In genomic region chr7:63897655-63898054, GRCm38 (mm10) we compare ENCODE assay signal across 8 mouse cellular contexts. TPM values are rescaled to one million over a fixed set of nuclear protein-coding genes. Genes with fewer than 3 reads are reported as not detected.
DNase-seq lines count a peak whose midpoint lies in the region; ATAC-seq and TF ChIP-seq lines count a peak whose summit lies in the region.

No protein-coding gene starts in this region.

- DNase-seq in lung, postnatal 0 days (ENCODE audit: low spot score): peak; percentile 61
- no peak for DNase-seq in lung, postnatal 10 days
- DNase-seq in limb, embryonic 14.5 days (ENCODE audit: low spot score): no peak
- no peak for DNase-seq in spleen, postnatal 14 days (ENCODE audit: low spot score in 2 of 2)
- no peak for DNase-seq in embryo, embryonic 10.5 days (ENCODE audit: low spot score)

- H3K4me3 ChIP-seq in erythroblast, embryonic 14.5 days (replicated peaks): peak overlapping the region; percentile 38
- peak overlapping the region; percentile 11; the same call in 1 of the 2 replicates for H3K4me3 ChIP-seq in lung, postnatal 0 days (ENCODE audit: low read depth, low read length)
- H3K4me3 ChIP-seq in limb, embryonic 14.5 days (replicated peaks; ENCODE audit: low read length): no peak overlapping the region
- H3K4me3 ChIP-seq in small intestine, adult 2 months (ENCODE audit: low read depth, low read length): no peak overlapping the region

- H3K9ac ChIP-seq in lung, postnatal 0 days (replicated peaks; ENCODE audit: low read depth): peak overlapping the region; percentile 37
- H3K9ac ChIP-seq in limb, embryonic 14.5 days (ENCODE audit: low read depth, low read length, severe bottlenecking): no peak overlapping the region

- TF ChIP-seq CTCF in lung, postnatal 0 days (IDR thresholded peaks at IDR 0.05): no peak
- TF ChIP-seq CTCF in small intestine, adult 2 months (IDR thresholded peaks at IDR 0.05; ENCODE audit: extremely low read depth, insufficient read length, insufficient replicate concordance, low read depth, low read length): no peak

- WGBS in lung, postnatal 0 days: 23% methylated on average over 3 of the region's 3 CpGs
- 45% methylated on average over 3 of the region's 3 CpGs for WGBS in limb, embryonic 14.5 days
- 17% methylated on average over 3 of the region's 3 CpGs for WGBS in small intestine, adult 2 months

- H3K27me3 ChIP-seq in erythroblast, embryonic 14.5 days (ENCODE audit: control insufficient read depth): peaks cover 28% of the 10 kb centered on the region
- no peaks in the 10 kb centered on the region for H3K27me3 ChIP-seq in lung, postnatal 0 days (replicated peaks; ENCODE audit: insufficient read depth, low read length)
- H3K27me3 ChIP-seq in limb, embryonic 14.5 days (ENCODE audit: control insufficient read depth, insufficient read depth, low read length): no peaks in the 10 kb centered on the region
- H3K27me3 ChIP-seq in small intestine, adult 2 months (ENCODE audit: control insufficient read depth, insufficient read depth, low read length): no peaks in the 10 kb centered on the region

- H3K27ac ChIP-seq in lung, postnatal 0 days (ENCODE audit: low read length): peak overlapping the region; percentile 97
- H3K27ac ChIP-seq in limb, embryonic 14.5 days (replicated peaks; ENCODE audit: low read depth, low read length): no peak overlapping the region
- peak overlapping the region; percentile 99 for H3K27ac ChIP-seq in small intestine, adult 2 months (ENCODE audit: insufficient read depth, low read depth, low read length)

- no peak for TF ChIP-seq POLR2A in limb, embryonic 14.5 days (IDR thresholded peaks at IDR 0.05; ENCODE audit: borderline replicate concordance, extremely low read depth, insufficient read depth, insufficient read length)
- TF ChIP-seq POLR2A in small intestine, adult 2 months (IDR thresholded peaks at IDR 0.05; ENCODE audit: low read depth, low read length): no peak

- TF ChIP-seq EP300 in lung, postnatal 0 days (IDR thresholded peaks at IDR 0.05): no peak

- peaks cover 41% of the 10 kb centered on the region for H3K4me1 ChIP-seq in erythroblast, embryonic 14.5 days (ENCODE audit: control insufficient read depth)
- H3K4me1 ChIP-seq in lung, postnatal 0 days (ENCODE audit: insufficient read depth, low read depth, low read length): peaks cover 31% of the 10 kb centered on the region
- H3K4me1 ChIP-seq in limb, embryonic 14.5 days (ENCODE audit: control insufficient read depth, insufficient read depth, low read length): peaks cover 14% of the 10 kb centered on the region
- H3K4me1 ChIP-seq in small intestine, adult 2 months (ENCODE audit: control insufficient read depth, insufficient read depth, insufficient read length, low read length): peaks cover 35% of the 10 kb centered on the region

- peak overlapping the region; percentile 50 for H3K4me2 ChIP-seq in lung, postnatal 0 days (replicated peaks; ENCODE audit: low read depth, low read length)
- H3K4me2 ChIP-seq in limb, embryonic 14.5 days (replicated peaks; ENCODE audit: low read depth, low read length, severe bottlenecking): peak overlapping the region; percentile 73

- no peak for ATAC-seq in erythroblast, adult 5-6 weeks (replicated peaks; ENCODE audit: low FRiP score, poor library complexity, severe bottlenecking)
- ATAC-seq in lung, postnatal 0 days: peak; percentile 11
- ATAC-seq in limb, embryonic 14.5 days (ENCODE audit: low FRiP score, low read depth): no peak

- H3K9me3 ChIP-seq in erythroblast, embryonic 14.5 days (ENCODE audit: control insufficient read depth, low read length): no peaks in the 10 kb centered on the region
- no peaks in the 10 kb centered on the region for H3K9me3 ChIP-seq in lung, postnatal 0 days (ENCODE audit: low read length)
- no peaks in the 10 kb centered on the region for H3K9me3 ChIP-seq in limb, embryonic 14.5 days (ENCODE audit: control insufficient read depth, low read length)

- peaks cover 7% of the 10 kb centered on the region; the same call in 1 of the 2 replicates for H3K36me3 ChIP-seq in erythroblast, embryonic 14.5 days (ENCODE audit: control insufficient read depth)
- H3K36me3 ChIP-seq in lung, postnatal 0 days (ENCODE audit: insufficient read depth, low read length): no peaks in the 10 kb centered on the region
- no peaks in the 10 kb centered on the region for H3K36me3 ChIP-seq in limb, embryonic 14.5 days (ENCODE audit: control insufficient read depth, insufficient read depth, low read length)
- no peaks in the 10 kb centered on the region for H3K36me3 ChIP-seq in small intestine, adult 2 months (ENCODE audit: control insufficient read depth, insufficient read depth, low read length)

RNA-seq across cellular contexts. Expression of gene E030018B13Rik, which starts 19.0 kb away (rescaled TPM):
- not detected in 2 replicates for polyA plus RNA-seq in erythroblast, embryonic 14.5 days (2012)
- not detected in 2 replicates for total RNA-seq in erythroblast, adult 5-6 weeks (2015; ENCODE audit: low replicate concordance)
- total RNA-seq in erythroblast, adult 5-6 weeks (2017; ENCODE audit: low replicate concordance): not detected in 2 replicates
- polyA plus RNA-seq in lung, postnatal 0 days (2015; fragmentation: Nextera tagmentation; extraction: Ambion mirVana): 0.18 and 0.27 TPM in 2 replicates
- polyA plus RNA-seq in limb, embryonic 14.5 days (2012; rRNA removed): not detected in 2 replicates
- polyA plus RNA-seq in limb, embryonic 14.5 days (2014; fragmentation: Nextera tagmentation; extraction: Ambion mirVana): not detected in 2 replicates
- not detected in 2 replicates for polyA plus RNA-seq in small intestine, adult 2 months (2012; rRNA removed)

RNA-seq across cellular contexts. Expression of gene Klf13, which starts 41.1 kb away (rescaled TPM):
- polyA plus RNA-seq in erythroblast, embryonic 14.5 days (2012): 8.8 and 11.3 TPM in 2 replicates
- total RNA-seq in erythroblast, adult 5-6 weeks (2015; ENCODE audit: low replicate concordance): 29.4 and 32.6 TPM in 2 replicates
- total RNA-seq in erythroblast, adult 5-6 weeks (2017; ENCODE audit: low replicate concordance): 16.7 and 36.9 TPM in 2 replicates
- 78.2 and 89.0 TPM in 2 replicates for polyA plus RNA-seq in lung, postnatal 0 days (2015; fragmentation: Nextera tagmentation; extraction: Ambion mirVana)
- polyA plus RNA-seq in limb, embryonic 14.5 days (2012; rRNA removed): 9.9 and 12.3 TPM in 2 replicates
- 27.0 and 28.0 TPM in 2 replicates for polyA plus RNA-seq in limb, embryonic 14.5 days (2014; fragmentation: Nextera tagmentation; extraction: Ambion mirVana)
- 22.2 and 55.1 TPM in 2 replicates for polyA plus RNA-seq in small intestine, adult 2 months (2012; rRNA removed)

Comparison
In these comparisons a context has a peak if more than half of its experiments do, and no peak if none do; other contexts are left out.
1. H3K4me3 ChIP-seq: peak in erythroblast, embryonic 14.5 days (single experiment) and lung, postnatal 0 days (single experiment); none in limb, embryonic 14.5 days (single experiment) and small intestine, adult 2 months (single experiment).